Mouse (Mus musculus): Measurements from ENCODE around the gene Tbc1d30.

Tbc1d30 gene

GRCm38 (mm10) chr10:121227988-121228409, 123.1 kb downstream of the Tbc1d30 start:
- DNase-seq (ENCODE audit: low read depth in 2 of 2, low spot score in 2 of 2): no peak

- no peak for DNase-seq (ENCODE audit: low read depth in 2 of 2, low spot score in 2 of 2)
Measured at GRCm38 (mm10) chr10:121227403-121227802, 123.7 kb downstream of the Tbc1d30 start.

GRCm38 (mm10) chr10:121225636-121226035, 125.4 kb downstream of the Tbc1d30 start:
- no peak for DNase-seq (ENCODE audit: low read depth in 2 of 2, low spot score in 2 of 2)

- no peak for DNase-seq (ENCODE audit: low read depth in 2 of 2, low spot score in 2 of 2)
Measured at GRCm38 (mm10) chr10:121222881-121223280, 128.2 kb downstream of the Tbc1d30 start.

- DNase-seq (ENCODE audit: low read depth in 2 of 2, low spot score in 2 of 2): no peak
Measured at GRCm38 (mm10) chr10:121218616-121219015, 132.5 kb downstream of the Tbc1d30 start.

GRCm38 (mm10) chr10:121216804-121217203, 134.3 kb downstream of the Tbc1d30 start:
- no peak for DNase-seq (ENCODE audit: low read depth in 2 of 2, low spot score in 2 of 2)
